Mouse (Mus musculus) heart, postnatal 0 days (tissue): ENCODE results near the gene Wdr90. TPM values are rescaled to one million over a fixed set of nuclear protein-coding genes. Genes with fewer than 3 reads are reported as not detected.

Experiments
- ATAC-seq: fragments of 200-750 bp; cut with Nextera tagmentation; 2 replicates; pipeline ENCODE4 v1.8.0; 2017; ENCODE audit warnings: low read depth, moderate number of reproducible peaks, moderate library complexity; ENCODE audit not compliant: insufficient read depth
- DNase-seq: peaks from one replicate; pipeline ENCODE4 v3.0.0-alpha.2; 2016; ENCODE audit warnings: low spot score
- H3K27ac ChIP-seq: fragments of 300-500 bp; sonication (generic); 2 replicates; pipeline ENCODE4 v1.5.1; 2014; ENCODE audit warnings: low read depth, mild to moderate bottlenecking
- H3K27me3 ChIP-seq: fragments of 300-500 bp; sonication (generic); 2 replicates; pipeline ENCODE4 v1.6.1; 2014; ENCODE audit warnings: low read length, mixed read lengths; ENCODE audit not compliant: control insufficient read depth, insufficient read depth
- H3K36me3 ChIP-seq: fragments of 300-500 bp; sonication (generic); replicated peaks from 2 replicates; pipeline ENCODE4 v1.6.1; 2014; ENCODE audit warnings: low read length, mixed read lengths; ENCODE audit not compliant: control insufficient read depth, insufficient read depth
- H3K4me1 ChIP-seq: fragments of 300-500 bp; sonication (generic); 2 replicates; pipeline ENCODE4 v1.6.1; 2014; ENCODE audit warnings: antibody characterized with exemption; ENCODE audit not compliant: control insufficient read depth, insufficient read depth
- H3K4me2 ChIP-seq: fragments of 300-500 bp; sonication (generic); 2 replicates; pipeline ENCODE4 v1.6.1; 2014; ENCODE audit warnings: low read depth, mild to moderate bottlenecking, low read length, moderate library complexity
- H3K4me3 ChIP-seq: fragments of 300-500 bp; sonication (generic); 2 replicates; pipeline ENCODE4 v1.5.1; 2014; ENCODE audit warnings: low read depth, low read length
- H3K9ac ChIP-seq: fragments of 300-500 bp; sonication (generic); replicated peaks from 2 replicates; pipeline ENCODE4 v1.6.1; 2014; ENCODE audit warnings: low read depth, low read length, mixed read lengths
- H3K9me3 ChIP-seq: fragments of 300-500 bp; sonication (generic); replicated peaks from 2 replicates; pipeline ENCODE4 v1.6.1; 2016; ENCODE audit warnings: low read length; ENCODE audit not compliant: control insufficient read depth
- CTCF ChIP-seq: IDR thresholded peaks from 2 replicates; pipeline ENCODE4 v1.5.1; 2016; ENCODE audit warnings: antibody characterized with exemption, control low read depth, low read depth
- EP300 ChIP-seq: IDR thresholded peaks from 2 replicates; pipeline ENCODE4 v1.6.1; 2016; ENCODE audit warnings: antibody characterized with exemption, low read depth
- WGBS: fragments of 180-500 bp; shearing (Covaris S2); extraction: QIAGEN DNeasy Blood & Tissue Kit; methylation state at CpG from one replicate; pipeline ENCODE4 v1.1.7; 2014; 5-methylcytosine and 5-hydroxymethylcytosine counted together
- polyA plus RNA-seq: library from polyadenylated mRNA; unstranded; fragments of >200 nt; fragmentation: Nextera tagmentation; extraction: Ambion mirVana; gene quantifications from 2 replicates; pipeline ENCODE4 v1.2.1, GENCODE M21; 2015
- total RNA-seq: library from RNA; depleted of rRNA; stranded (reverse); fragments of >200 nt; gene quantifications from 2 replicates; pipeline ENCODE4 v1.2.3, GENCODE M21; 2014; ENCODE audit warnings: low replicate concordance

Wdr90 gene
- total and polyA plus RNA-seq, 2 experiments from 2014 or later: 4.2 to 19.3 TPM

- H3K36me3 ChIP-seq: 0 out of 2 replicates have a peak, but pooled peaks cover 3% of the 10 kb centered on the region
- H3K4me1 ChIP-seq: peaks cover 18% of the 10 kb centered on the region; the same call in 1 of the 2 replicates
- 59% methylated on average over 3 of the region's 3 CpGs for WGBS
- H3K27ac ChIP-seq: no peak overlapping the region
- ATAC-seq (no peak), DNase-seq (no peak)
- no peak overlapping the region for H3K4me3 ChIP-seq
- H3K4me2 ChIP-seq: no peak overlapping the region
- H3K9me3 ChIP-seq: no peaks in the 10 kb centered on the region
- TF ChIP-seq EP300: no peak
- TF ChIP-seq CTCF: no peak
- no peaks in the 10 kb centered on the region for H3K27me3 ChIP-seq
- no peak overlapping the region for H3K9ac ChIP-seq
These were observed 15.7 kb upstream of the Wdr90 start for GRCm38 (mm10) chr17:25877025-25877424.

GRCm38 (mm10) chr17:25876347-25876915, 15.1 kb upstream of the Wdr90 start:
- ATAC-seq (no peak), DNase-seq (no peak)
- H3K9me3 ChIP-seq: no peaks in the 10 kb centered on the region
- H3K4me3 ChIP-seq: peak overlapping the region; percentile 80; the same call in 1 of the 2 replicates
- WGBS: 66% methylated on average over 10 of the region's 10 CpGs
- no peak overlapping the region for H3K9ac ChIP-seq
- H3K27ac ChIP-seq: no peak overlapping the region
- H3K36me3 ChIP-seq: 0 out of 2 replicates have a peak, but pooled peaks cover under 1% of the 10 kb centered on the region
- peak overlapping the region; percentile 90 for H3K4me2 ChIP-seq
- TF ChIP-seq CTCF: no peak
- TF ChIP-seq EP300: no peak
- H3K4me1 ChIP-seq: peaks cover 18% of the 10 kb centered on the region; the same call in 1 of the 2 replicates
- no peaks in the 10 kb centered on the region for H3K27me3 ChIP-seq

DNA sequence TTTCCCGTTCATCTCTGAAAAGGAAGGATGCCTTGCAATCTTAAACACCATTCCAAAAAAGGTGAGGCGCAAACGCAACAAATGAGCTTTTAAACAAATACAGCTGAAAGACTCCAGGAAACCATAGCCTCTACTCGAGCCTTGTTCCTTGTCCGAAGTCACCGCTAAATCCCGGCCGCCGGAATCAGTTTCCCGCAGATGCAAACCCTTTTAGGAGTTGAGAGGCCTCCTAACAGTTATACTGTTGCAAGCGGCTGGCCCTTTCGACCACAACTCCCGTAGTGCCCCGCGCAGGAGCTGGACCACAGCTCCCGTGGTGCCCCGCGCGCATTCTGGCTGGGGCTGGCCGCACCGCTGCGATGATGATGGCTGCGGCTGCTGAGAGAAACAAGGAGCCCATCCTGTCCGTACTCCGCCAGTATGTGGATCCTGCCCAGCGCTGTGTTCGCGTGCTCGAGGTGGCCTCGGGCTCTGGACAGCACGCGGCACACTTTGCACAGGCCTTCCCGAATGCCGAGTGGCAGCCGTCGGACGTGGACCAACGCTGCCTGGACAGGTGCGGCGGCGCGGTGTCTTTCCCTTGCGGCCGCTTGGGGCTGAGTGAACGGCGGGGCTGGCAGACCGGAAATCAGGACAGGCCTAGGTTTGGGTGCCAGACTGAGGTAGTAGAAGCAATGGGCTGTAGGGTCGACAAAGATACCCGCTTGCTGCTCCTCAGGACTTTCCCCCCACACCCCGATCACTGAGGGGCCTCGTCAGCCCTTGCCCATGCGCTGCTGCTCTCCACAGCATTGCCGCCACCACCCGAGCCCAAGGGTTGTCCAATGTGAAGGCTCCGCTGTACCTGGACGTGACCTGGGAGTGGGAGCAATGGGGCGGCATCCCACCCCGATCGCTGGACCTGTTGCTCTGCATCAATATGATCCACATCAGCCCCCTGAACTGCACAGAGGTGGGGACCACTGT, 14.2 kb upstream of the Wdr90 start:
- Histone ChIP-seq H3K9ac (peak overlapping the region; percentile 66), H3K4me3 (peak overlapping the region; percentile 80), H3K27me3 (no peaks in the 10 kb centered on the region), H3K4me1 (peaks cover 18% of the 10 kb centered on the region; the same call in 1 of the 2 replicates), H3K36me3 (no peaks in the 10 kb centered on the region), H3K4me2 (peak overlapping the region; percentile 90), H3K27ac (peak overlapping the region; percentile 94), H3K9me3 (no peaks in the 10 kb centered on the region)
- TF ChIP-seq EP300 (no peak; the same call in 1 of the 2 replicates), CTCF (no peak)
- WGBS: under 1% methylated on average over 59 of the region's 59 CpGs
- ATAC-seq: peak; percentile 93
- peak; percentile 87 for DNase-seq

DNA sequence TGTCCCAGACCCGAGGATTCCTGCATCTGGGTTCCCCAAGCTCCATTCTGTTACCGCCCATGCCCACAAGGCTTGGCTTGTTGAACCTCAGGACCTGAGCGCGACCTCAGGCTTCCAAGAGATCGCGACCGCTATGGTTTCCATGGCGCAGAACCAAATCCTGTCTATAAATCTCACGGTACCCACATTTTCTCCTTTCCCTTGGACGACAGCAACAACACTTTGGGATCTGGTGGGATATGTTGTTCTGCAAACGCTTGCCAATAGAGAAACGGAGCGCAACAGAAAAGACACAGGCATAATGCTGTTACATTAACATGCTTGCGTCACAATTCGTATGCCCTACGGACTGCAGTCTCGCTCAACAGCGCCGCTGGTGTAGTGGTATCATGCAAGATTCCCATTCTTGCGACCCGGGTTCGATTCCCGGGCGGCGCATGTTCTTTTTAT, 13.4 kb upstream of the Wdr90 start, which contains the start of gene Mettl26:
Gene Mettl26, plus strand, starts transcription at position 354 of the 450 bp plus-strand sequence.
- peak within 1 kb of the TSS; percentile 66 for H3K9ac ChIP-seq
- H3K27ac ChIP-seq: peak within 1 kb of the TSS; percentile 94
- H3K27me3 ChIP-seq: no peaks in the 10 kb centered on the region
- TF ChIP-seq CTCF (peak; percentile 2; the same call in 1 of the 2 replicates), EP300 (no peak)
- H3K4me1 ChIP-seq: peaks cover 18% of the 10 kb centered on the region; the same call in 1 of the 2 replicates
- H3K9me3 ChIP-seq: no peaks in the 10 kb centered on the region
- WGBS: under 1% methylated on average over 25 of the region's 25 CpGs
- H3K36me3 ChIP-seq: no peaks in the 10 kb centered on the region
- ATAC-seq (peak; percentile 76), DNase-seq (peak; percentile 48)
- peak within 1 kb of the TSS; percentile 90 for H3K4me2 ChIP-seq
- H3K4me3 ChIP-seq: peak within 1 kb of the TSS; percentile 80

GRCm38 (mm10) chr17:25874148-25874720, 12.9 kb upstream of the Wdr90 start:
- no peak; the same call in 1 of the 2 replicates for ATAC-seq
- Histone ChIP-seq H3K9ac (peak overlapping the region; percentile 66), H3K4me2 (peak overlapping the region; percentile 90), H3K36me3 (no peaks in the 10 kb centered on the region), H3K4me3 (peak overlapping the region; percentile 80), H3K27me3 (no peaks in the 10 kb centered on the region), H3K4me1 (peaks cover 18% of the 10 kb centered on the region; the same call in 1 of the 2 replicates), H3K9me3 (no peaks in the 10 kb centered on the region), H3K27ac (peak overlapping the region; percentile 94)
- no peak for TF ChIP-seq EP300
- TF ChIP-seq CTCF: no peak
- no peak for DNase-seq
- 10% methylated on average over 14 of the region's 14 CpGs for WGBS
